Mouse (Mus musculus): ENCODE data around the gene Nedd4.

Nedd4 gene

GRCm38 (mm10) chr9:72797136-72797621 is 135.0 kb downstream of the Nedd4 start:
- DNase-seq: no peak
